Mouse (Mus musculus) thymus, adult 2 months (tissue): ENCODE data around the gene Srbd1.

Experiments
- CTCF ChIP-seq: fragments of 200-500 bp; IDR thresholded peaks from 2 replicates; pipeline ENCODE4 v1.5.1; 2012; ENCODE audit warnings: mild to moderate bottlenecking, control low read depth, low read length, moderate library complexity, borderline replicate concordance; ENCODE audit not compliant: control insufficient read depth, poor library complexity, insufficient read depth; ENCODE audit errors: extremely low read depth
- POLR2A ChIP-seq: fragments of 200-500 bp; IDR thresholded peaks from 2 replicates; pipeline ENCODE4 v1.6.1; 2012; ENCODE audit warnings: mild to moderate bottlenecking, low read length, control low read depth, moderate library complexity; ENCODE audit not compliant: control insufficient read depth, poor library complexity, insufficient read depth; ENCODE audit errors: extremely low read depth

DNA sequence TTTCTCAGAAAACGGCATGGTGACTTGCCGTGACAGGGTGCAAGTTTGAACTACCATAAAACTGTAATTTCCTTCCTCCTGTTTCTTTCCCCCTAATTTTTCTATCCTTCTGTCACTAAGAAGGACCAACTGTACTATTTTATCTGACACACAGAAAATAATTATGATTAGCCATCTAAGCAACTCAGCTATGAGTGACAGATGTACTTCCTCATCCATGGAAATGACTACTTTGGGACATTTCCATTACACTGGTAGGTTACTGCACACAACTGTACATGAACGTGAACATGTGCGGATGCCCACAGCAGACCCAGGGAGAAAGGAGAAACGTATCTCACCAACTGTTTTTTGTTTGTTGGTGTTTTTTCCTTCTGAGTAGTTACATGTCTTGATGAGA is 123.7 kb downstream of the Srbd1 start:
- no peak for TF ChIP-seq CTCF
- TF ChIP-seq POLR2A = no peak
